Mouse (Mus musculus) layer of hippocampus, postnatal 25 days (tissue): ENCODE measurements around the gene Gm49354. TPM values are rescaled to one million over a fixed set of nuclear protein-coding genes. Genes with fewer than 3 reads are reported as not detected.
"Not testable (repeated sequence)": the region's sequence is repeated elsewhere in the genome, so short reads cannot be mapped to it uniquely, and the experiment has no call there.

Source experiments
- DNase-seq, 2 experiments: peaks; one replicate each; pipeline ENCODE4 v3.0.0; 2022; ENCODE audit warnings: mixed read lengths in 2 of 2, low spot score in 1 of 2; ENCODE audit errors: extremely low spot score in 1 of 2
- total RNA-seq, 2 experiments: library from RNA; stranded (reverse); gene quantifications; 2 replicates each; pipeline ENCODE4 v1.2.3; 2021

The Gm49354 gene
- not detected for total RNA-seq

DNA sequence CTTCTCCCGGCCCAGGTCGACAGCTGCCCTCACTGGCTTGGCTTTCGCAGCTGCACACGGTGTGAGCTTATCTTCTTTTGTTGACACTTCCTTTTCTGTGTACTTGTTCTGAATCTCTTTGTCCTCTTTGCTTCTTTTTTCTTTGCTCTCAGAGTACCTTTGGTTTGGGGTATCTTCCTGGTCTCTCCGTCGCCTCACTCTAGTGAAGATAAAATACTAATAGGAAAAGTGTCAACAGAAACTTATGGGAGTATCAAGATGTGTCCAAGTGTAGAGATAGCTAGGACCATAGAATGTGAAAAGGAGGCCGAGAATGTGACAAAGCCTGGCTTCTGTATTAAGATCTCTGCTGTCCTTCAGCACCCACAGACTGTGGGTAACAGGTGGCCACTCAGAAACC, at the start of gene Gm49354:
Gene Gm49354 (minus strand): TSS at position 101 of the 400 bp plus-strand sequence.
- DNase-seq = no peak

DNA sequence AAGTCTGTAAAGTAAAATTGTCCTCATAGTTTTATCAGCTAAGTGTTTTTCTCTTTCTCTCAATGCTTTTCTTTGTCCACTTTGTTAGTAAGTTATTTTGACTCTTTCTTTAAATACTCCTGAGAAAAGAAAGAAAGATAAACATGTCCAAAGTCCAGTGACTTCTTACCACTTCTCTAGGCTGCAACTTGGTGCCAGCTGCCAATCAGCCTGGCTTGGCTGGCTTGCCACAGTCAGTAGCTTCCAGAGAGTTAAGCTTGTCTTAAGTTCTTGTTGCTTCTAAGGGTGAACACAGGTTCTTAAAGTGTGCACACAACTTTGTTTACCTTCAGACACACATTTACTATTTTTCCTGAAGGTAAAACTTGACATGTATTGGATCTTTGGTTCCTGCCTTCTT, 43.9 kb upstream of the Gm49354 start:
- no peak for DNase-seq

DNA sequence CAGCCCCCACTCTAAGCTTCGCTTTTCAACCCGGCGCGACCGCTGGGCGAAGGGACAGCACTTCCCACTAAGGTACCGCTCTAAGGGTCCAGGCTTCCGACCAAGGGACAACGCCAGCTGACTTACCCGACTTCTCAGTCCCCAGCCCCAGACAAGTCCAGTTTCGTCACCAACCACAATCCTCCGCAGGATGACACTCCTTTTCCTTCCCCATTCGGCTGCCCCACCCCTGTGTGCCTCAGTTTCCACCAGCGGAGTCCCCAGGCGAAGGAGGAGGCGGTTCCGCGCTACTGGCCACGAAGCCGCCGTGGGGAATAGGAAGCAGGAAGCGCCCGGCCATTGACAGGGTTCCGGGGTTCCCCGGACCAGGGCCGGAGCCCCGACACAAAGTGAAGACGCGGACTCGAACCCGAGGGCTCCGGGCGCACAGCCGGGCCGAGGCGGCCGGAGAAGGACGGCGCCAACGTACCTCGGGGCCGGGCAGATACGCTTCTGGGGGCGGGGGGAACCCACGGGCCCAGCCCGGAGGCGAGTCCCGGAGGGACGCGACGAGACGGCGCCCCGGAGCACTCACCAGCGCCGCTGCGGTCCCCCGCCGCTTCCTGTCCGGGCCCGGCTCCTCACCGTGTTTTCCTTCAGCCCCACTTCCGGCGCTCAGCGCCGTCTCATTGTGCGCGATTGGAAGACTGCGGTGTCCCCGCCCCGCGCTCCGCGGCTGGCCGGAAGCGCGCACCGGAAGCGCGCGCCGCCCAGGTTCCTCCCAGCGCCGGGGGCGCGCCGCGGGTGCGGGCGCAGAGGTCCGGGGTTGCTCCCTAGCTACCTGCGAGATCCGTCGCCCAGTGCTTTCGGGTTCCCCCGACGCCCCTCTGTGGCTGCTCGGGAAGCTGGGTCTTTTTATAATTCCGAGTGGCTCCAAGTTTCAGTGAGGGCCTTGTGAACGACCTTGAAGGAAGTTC, 40.7 kb upstream of the Gm49354 start, which contains the start of gene Tut7:
Gene Tut7 (minus strand): TSS at position 641 of the 956 bp plus-strand sequence.
- DNase-seq = peak; percentile 86 to 91

DNA sequence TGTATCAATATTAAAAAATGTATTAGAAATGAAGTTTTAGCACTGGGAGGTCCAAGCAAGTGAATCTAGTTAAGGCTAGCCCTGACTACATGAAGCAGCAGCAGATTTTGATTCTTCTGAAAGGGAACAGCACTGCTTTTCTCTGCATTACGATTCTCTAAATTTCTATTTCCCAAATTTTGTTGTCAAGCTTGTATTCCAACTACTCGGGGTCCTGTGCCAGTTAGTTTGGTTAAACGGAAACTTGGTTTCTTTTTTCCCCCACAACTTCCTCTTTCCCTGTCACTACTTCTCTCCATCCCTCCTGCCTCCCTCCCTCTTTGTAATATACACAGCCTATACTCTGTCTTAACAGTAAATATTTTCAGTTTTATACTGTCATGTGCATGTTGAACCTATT, 38.8 kb upstream of the Gm49354 start:
- DNase-seq = no peak

DNA sequence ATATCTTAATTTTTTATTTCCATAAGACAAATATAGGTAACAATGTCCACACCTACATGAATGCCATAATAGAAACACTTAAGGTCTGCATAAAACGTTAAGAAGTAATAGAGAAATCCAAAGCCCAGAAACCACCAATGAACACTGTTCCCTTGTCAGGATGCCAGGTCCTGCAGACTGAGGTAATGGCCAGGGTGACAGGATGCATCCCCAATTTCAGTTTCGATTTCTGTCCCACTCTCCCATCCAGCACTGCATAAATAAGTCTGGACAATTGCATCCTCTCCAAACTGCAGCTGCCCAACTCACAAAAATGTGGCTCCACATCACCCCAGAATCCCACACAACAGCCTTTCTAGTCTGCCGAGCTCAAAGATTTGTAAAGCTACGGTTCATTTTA, 38.1 kb upstream of the Gm49354 start:
- no peak for DNase-seq

DNA sequence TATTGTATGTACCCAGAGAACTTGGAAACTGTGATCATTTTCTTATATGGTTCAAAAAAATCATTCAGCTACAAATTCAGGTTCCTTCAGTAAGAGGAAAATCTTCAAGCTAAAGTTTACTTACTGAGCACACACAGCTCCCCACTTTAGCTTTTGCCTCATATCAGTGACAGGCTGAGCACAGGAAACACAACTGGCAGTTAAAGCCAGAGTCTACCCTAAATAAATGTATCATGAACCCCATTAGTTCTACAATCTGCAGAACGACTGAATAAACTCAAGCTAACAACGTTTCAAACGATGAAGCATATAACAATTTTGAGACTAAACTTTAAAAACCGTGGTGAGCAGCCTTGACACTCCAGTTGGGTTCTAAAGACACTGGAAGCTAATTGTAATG, 35.3 kb upstream of the Gm49354 start:
- no peak for DNase-seq

DNA sequence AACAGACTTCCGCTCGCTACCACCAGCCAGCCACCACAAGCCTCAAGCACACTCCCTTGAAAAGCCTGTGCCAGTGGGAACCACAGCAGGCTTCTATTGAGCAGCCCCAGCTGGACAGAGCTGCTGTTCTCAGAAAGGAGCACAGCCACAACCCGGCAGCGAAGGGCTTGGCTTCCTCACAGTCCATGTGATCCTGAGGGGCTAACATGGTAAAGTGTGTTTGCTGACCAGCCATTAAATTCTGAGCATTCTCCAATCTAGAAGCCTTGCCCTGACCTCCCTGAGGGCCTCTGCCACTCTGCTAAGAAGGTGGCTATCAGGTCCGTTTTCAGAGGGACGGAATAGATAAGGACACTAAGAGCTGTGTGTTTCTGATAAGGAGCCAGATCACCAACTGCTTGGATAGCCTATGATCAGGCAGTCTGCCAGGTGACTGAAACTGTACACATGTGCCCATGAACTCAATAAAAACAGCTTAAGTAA, 32.1 kb upstream of the Gm49354 start:
- DNase-seq = no peak

DNA sequence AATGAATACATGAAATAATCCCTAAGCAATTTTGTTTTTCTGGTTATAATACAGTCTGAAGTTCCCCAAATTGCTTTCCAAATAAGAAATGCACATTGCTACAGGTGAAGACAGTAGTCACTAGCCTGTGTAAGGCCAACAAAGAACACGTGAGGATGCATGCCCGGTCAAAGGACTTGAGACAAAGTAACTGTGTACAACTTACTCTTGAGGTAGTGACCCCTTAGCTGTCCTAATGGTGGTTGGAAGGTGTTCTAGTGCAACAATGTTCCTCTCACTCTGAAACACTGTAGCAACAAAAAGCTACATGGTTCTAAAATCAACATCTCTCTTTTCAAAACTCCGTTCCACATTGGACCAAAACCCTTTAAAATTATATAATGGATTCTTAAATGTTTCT, 29.5 kb upstream of the Gm49354 start:
- no peak for DNase-seq

DNA sequence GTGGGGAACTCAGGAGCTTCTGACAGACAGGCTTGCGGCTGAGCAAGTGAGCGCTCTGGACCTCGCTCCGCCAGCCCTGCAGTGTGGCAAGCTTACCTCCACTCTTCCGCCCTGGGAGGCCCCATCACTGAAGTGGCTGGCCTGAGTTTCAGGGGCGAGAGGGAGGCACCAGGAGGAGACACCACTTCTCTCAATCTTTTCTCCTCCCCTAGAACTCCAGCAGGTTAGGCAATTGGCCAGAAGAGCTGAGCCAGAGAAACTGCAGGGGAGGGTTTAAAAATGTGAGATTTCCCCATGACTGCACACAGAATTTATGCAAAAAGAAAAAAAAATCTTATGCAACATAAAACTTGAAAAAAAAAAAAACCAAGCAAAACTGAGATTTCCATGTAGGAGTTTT, 19.0 kb upstream of the Gm49354 start:
- no peak for DNase-seq

DNA sequence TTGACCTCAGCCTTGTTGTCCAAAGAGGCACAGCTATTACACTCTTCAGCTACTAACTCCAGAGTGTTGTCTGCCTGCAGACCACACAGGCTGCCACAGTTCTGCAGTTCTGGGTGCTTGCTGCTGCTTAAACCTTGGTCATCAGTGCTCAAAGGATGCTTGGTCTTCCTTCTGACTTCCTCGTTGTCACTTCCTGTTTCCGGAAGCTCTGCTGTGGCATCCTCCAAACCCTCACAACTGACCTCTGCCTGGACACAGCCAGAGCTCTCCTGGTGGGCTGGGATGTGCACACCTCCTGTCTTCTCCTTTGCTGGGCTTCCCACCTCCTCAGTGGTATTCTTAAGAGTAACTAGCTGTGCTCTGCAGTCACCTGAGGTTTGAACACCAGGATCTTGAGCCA, 18.0 kb upstream of the Gm49354 start:
- no peak for DNase-seq

DNA sequence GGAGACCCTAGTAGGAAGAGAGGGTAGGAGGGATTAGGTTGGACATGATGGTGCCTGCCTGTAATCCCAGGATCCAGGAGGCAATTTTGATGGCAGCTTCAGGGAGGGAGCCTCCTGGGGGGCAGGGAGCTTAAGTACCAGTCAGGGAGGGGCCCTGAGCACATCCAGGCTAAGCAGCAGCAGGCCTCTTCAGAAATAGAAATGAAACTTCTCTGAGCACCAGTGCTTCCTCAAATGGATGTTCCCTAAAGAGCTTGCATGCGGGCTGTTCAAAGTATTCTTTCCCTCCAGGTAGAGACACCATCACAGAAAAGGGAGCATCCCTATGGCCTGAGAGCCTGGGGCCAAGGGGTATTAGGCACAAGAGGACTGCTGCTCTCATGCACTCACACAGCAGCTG, 16.3 kb upstream of the Gm49354 start:
- no peak for DNase-seq

DNA sequence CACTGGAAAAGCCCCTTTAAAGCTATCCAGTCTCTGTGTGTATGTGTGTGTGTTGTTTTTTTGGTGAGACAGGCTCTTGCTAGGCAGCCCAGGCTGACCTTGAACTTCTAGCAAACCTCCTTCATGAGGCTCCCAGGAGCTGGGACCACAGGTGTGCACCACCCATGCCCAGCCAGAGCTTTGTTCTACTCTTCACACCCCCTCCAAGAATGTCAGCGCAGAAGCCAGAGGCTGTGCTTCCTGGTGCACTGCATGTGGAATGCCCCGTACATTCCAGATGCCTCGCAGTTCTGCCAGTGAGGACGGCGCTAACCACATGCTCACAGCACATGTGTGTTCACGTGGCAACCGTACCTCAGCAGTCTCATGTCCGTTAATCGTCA, 14.4 kb upstream of the Gm49354 start:
- DNase-seq = no peak

DNA sequence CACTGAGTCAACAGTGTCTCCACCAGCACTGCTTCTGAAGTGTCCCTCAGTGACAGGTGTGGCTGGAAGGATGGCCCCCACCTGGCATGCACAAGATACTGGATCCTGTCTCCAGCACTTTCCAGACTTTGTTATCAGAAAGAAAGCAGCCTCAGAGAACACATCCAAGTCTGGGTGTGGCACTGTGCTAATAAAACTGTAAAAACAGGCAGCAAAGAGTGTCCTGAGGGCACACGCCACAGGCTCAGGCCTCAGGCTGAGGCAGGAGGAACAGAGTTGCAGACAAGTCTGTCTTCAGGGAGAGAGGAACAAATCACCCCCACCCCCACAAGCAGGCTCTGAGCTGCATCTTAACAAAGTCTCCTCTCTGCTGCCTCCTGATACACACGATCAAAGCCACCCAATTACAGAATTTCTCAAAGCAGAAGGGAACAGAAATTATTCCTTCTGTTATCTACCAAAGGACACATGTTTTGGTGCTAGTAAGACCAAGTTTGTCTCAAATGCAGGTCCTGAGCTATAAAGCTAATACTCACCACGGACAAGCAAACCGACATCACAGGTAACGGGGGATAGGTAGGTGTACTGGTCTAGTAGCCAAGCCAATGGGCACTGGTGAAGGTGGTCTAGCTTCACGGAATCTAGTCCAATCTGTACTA, 13.9 kb upstream of the Gm49354 start:
- DNase-seq = no peak

DNA sequence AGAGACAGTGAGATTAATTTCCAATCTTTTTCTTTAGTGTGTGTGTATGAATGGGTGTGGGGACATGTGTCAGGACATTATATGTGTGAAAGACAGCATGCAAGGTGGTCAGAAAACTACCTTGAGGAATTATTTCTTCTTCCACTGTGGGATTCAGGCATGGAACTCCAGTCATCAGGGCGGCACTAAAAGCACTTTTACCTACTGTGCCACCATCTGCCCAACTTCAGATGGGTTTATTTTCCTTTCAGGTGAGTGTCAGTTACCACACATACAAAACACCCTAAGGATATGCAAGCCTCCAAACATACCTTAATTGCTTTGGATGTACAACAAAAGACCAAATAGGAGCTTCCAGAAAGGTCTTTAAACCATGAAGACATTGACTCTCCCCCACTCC, 12.7 kb upstream of the Gm49354 start:
- no peak for DNase-seq

DNA sequence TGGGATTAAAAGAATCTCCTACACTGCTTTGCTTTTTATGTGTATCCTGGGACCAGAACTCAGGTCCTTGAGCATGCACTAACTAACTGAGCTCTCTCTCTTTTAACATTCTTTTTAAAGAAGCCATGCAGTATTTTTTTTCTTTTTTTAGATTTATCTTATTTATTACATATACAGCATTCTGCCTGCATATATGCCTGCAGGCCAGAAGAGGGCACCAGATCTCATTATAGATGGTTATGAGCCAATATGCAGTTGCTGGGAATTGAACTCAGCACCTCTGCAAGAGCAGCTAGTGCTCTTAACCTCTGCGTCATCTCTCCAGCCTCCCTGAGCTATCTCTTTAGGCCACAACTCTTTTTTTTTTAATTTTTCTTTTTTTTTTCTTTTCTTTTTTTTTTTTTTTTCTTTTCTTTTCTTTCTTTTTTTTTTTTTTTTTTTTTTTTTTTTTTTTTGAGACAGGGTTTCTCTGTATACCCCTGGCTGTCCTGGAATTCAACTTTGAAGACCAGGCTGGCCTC, 2.2 kb downstream of the Gm49354 start:
- DNase-seq = not testable (repeated sequence)

DNA sequence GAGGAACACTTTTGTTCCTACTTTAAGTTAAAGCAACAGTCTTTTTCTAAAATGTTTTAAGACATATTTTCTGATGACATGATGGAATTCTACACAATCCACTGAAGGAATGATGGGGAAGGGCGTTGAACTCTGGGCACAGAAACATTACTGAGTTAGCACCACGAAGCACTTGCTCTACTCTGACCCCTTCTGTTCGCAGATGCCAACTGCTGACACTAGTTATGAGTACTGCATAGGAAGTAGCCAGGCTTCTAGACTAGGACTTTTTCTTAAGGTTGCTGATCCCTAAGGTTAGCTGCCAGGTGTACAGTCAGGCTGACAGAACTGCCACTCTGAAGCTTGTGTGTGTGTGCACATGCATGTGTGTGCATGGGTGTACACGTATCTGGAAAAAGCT, 2.8 kb downstream of the Gm49354 start:
- DNase-seq = no peak

DNA sequence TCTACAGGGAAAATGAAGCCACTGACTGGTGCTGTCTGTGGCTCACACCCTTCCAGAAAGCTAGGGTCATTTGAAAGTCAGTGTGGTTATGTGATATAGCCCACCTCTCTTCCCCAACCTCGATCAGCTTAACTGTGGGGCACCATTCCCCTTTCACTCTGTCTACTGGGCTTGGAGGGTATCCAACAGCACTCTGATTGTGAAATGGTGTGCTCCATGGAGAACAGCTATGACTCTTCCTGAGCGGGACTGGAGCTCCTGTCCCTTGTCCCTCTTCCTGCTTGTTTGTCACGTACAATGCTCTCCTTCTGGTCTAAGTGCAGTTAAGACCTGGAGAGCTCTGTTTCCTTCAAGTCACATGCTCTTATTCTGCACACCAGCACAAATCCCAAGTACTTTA, 6.9 kb downstream of the Gm49354 start:
- no peak for DNase-seq

DNA sequence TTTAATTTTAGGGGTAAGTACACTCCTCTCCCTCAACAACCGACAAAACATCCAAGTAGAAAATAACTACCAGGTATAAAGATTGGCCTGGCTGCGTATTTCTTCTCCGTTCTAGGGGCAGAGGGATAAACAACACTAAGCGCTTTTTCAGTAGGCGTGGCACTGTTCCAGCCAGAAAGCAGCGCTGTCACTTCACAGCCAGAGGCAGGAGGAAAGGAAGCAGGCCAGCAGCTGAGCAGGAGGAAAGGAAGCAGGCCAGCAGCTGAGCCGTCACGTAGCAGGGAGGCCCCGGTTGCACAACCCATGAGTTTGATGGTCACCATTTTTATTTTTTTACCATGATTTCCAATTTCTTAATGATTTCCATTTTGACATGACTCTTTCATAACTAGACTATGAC, 10.8 kb downstream of the Gm49354 start:
- DNase-seq = peak in 1 of 2 experiments; percentile 64

DNA sequence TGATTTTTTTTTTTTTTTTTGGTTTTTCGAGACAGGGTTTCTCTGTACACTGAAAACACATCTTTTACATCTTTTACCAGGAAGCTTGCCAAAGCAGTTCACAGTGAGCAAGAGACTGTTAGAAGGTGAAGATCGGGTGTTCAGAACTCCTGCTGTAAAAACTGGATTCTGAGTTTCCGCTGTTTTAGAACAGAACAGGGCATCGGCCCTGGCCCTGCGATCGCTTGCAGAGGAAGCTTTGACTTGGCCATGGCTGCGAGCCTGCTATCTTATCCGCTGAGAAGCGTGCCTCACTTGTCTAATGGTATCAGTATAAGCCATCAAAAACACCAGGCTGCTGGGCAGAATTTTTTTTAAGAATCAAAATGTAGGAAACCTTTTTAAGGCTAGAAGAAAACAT, 11.2 kb downstream of the Gm49354 start:
- no peak for DNase-seq

DNA sequence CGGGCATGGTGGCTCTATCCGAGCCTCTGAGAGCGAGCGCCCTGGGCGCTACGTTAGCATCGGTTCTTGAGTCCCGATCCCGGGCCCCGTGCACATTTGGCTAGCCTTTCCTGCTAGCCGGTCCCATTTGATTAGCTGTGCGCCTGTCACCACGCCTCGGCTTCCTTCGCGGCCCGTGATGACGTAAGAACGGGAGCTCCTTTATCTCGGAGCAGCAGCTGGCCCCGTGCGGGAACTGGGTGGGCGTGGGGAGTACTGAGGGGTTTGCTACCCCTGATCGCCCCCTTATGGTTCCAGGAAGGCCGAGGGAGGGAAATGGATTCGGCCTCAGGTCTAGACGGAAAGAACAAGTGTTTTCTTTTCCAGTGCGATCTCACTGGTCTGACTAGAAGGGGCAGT, 11.9 kb downstream of the Gm49354 start:
- peak; percentile 72 to 82 for DNase-seq
